Mouse (Mus musculus) lung, postnatal 4 days (tissue): ENCODE measurements around the gene Pkig.
"Not testable (repeated sequence)": the region's sequence is repeated elsewhere in the genome, so short reads cannot be mapped to it uniquely, and the experiment has no call there.

Experiments used
- DNase-seq, 2 experiments: peaks; one replicate each; pipeline ENCODE4 v3.0.0; 2021

Gene Pkig

DNA sequence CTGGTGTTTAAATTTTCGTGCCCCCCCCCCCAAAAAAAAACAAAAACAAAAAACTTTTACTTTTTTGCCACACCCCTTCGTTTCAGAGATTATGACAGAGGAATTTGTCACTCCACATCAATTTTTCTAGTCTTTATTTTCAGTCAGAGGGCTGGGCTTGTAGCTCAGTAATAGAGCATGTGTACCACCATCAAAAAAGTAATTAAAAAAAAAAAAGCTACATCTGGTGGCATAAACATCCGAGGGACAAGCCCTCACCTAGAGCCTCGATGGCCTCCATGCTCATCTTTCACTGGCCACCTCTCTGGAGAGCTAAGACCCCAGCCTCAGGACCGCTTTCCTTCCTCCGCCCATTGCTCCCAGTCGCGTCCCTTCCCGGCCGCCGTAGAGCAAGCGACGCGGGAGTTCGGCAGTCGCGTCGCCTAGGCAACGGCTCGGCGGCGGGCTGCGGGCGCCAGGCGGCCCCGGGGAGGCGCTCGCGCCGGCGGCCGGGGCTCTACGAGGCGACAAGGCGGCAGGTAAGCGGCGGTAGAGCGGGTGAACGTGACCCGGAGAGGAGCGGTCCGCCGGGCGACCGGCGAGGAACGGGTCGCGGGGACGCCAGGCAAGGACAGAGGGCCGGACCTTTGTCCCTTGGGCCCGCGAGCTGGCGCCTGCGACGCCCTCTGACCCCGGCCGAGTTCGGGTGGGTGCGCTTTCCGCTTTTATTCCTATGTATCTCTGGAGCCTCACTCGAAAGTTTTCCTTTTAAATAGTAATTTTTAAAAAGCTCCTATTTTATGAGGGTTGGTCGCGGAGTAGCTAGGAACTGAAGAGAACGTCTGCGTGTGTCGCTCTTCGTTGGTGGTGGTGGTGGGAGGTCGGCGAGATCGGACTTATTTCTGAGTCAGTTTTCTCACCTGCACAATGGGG lies at the start of gene Pkig:
Gene Pkig, plus strand, starts transcription at position 412 of the 912 bp plus-strand sequence.
- DNase-seq = peak; percentile 89 to 92

DNA sequence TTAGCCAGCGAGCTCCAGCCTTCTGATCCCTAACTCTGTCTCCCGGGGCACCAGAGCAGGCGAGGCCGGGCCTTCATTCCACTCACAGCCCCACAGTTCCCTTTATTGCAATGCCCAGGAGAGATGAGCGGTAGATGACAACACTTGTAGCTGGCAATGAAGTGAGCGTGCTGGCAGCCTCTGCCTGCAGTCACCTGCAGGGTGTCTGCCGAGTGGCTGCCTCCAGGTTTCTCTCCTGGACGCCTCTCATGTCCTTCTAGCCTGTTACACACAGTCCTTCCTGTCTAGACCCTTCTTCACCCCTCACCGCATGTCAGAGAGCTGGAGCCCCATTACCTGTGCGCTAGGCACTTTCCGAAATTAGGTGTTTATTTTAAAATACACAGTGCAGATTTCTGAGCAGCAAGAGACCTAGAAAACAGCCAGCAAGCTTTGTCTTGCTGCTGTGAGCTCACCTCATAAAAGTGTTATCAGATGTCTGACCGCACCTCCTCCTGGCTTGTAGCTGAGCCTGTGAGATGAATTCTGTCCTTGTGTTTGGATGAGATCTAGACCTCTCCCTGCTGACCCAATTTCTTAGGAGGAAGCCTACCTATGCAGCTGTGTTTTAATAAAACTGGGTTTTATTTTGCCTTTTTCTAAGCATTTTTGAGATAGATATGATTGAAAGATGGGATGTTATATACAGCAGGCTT lies 48.8 kb upstream of the Pkig start:
- no peak for DNase-seq

DNA sequence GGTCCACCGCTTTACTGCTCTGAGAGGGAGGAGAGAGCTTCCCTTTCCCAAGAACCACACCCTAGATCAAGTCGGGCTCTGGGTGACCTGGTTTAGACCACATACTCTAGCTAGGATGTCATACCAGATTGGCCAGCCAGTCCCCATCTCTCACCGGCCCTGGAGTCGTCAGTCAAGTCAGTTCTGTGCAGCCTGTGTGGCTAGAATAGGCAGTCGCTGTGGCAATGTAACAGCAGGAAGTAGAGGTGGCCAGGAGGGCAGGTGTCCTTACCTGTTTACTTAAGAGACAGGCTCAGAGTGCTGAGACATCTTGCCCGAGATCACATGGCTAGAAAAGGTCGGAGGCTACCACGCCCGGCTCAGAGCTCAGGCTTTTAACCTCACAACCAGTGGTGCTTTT lies 47.0 kb upstream of the Pkig start:
- no peak for DNase-seq

DNA sequence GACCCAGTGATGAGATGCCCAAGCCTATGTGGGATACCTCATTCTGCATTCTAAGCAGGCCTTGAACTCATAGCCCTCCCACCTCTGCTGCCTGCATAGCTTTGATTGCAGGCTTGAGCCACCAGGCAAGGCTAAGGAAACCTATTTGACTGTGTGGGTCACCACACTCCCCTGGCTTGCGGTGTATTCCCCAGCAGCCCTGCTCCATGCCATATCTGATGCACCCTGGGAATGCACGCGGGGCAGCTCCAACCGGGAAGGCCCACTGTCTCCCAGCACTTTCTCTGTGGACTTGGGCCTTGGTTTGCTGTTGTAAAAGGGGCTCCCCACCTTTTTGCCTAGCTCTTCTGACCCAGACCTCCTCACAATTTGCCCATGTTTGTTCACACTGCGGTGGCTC lies 45.0 kb upstream of the Pkig start:
- DNase-seq = no peak

DNA sequence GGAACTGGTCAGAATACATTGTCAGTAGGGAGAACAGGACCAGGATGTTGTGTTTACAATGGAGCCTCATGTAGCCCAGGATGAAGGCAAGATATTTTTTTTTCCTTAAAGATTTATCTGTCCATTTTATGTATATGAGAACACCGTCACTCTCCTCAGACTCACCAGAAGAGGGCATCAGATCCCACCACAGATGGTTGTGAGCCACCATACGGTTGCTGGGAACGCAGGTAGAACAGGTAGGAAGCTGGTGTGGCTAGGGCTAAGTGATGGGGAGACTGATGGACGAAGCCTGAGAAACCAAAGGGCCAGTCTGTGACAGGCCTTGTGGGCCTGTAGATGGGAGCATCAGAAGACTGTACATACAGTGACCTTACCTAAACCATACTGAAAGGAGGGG lies 44.2 kb upstream of the Pkig start:
- DNase-seq = no peak

DNA sequence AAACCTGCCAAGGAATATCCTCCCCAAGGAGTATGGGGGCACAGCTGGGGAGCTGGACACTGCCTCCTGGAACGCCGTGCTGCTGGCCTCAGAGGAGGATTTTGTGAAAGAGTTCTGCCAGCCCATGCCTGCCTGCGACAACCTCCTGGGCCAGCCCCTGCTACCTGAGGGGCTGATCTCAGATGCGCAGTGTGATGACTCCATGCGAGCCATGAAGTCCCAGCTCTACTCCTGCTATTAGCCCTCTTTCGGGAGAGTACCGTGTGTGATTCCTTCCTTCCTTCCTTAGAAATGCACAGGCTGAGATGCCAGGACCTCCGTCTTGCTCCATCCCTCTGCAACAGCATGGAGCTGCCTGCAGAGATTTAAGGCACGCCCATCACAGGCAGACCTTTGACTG lies 42.8 kb upstream of the Pkig start:
- no peak for DNase-seq

DNA sequence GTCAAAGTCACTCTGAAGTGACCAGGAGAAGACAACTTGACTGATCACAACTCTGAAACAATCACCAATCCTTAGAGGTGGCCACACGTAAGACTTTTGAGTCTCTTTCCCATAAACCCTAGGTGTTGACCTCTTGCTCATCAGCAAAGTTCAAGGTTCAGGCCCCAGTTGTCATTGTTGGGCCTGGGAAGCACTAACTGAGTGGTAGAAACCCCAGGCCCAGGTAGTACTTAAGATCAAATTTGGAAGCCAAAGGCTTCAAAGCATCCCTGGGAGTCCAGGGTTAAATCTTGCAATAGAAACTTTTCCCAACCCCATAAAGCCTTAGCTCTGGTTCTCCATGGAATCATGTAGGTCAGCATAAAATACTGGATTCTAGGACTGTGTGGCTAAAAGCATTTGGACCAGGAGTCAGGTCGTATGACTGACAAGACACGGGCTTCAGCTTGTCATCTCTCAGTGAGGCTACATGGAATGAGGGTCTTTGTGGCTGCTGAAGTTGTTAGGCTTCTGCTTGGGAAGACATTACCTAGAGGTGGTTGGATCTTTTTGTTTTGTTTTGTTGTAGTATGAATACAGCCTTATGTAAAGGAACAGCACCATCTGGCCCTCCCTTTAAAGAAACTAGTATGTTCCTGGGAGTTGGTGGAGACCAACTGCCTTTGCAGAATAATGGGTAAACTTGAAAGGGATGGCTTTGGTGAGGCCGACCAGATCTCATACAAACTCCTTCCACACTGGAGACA lies 42.1 kb upstream of the Pkig start:
- DNase-seq = no peak

DNA sequence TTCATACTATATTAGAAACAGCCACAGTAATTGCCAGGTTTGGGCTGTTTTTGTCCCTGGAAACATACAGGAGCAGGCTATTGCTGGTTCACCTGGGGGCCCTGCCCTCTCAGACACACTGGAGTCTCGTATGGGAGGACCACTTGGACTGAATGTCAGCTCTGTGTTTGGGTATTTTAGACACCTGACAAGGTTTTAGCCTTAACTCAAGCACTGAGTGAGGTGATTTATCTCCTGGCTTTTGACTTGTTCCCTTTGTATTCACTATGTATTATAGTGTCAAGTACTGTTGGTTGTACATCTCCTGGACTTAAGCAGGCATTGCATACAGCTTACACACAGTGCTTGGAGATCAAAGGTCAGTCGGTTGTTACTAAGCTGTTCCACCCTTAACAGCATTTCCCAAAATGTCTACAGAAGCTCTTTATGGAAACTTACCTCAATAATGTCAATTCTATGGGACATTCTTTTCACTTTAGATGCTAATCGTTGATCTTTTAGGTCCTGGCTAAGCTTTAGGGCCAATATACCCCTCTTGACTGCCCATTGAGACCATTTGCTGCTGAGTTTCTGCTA lies 41.4 kb upstream of the Pkig start:
- no peak for DNase-seq

DNA sequence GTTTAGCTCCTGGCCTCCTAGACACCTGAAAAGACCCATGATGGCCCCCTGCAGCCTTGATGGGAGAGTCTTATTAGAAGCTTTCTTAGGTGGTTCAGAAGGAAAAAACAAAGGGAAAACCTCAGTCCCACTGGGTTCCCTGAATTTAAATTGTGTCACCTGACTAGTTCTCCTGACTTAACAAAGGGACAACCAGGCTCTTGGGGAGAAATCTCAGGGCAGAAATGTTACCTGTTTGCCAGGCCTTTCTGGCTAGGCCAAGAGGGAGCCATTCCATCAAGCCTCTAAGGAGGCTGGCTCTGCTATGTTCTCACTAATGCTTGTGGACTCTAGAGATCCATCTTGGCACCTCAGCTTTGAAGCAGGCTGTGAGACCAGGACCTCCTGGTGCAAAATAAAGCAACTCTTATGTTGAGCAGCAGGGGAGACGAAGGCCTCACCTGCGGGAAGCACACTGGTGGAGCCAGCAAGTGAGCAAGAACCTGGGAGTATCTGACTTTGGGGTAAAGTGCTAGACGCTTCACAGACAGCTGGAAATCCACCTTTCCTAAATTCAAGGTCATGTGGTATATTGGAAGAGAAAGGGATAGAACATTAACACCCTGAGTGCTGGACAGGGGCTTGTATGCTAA lies 40.8 kb upstream of the Pkig start:
- DNase-seq = no peak

DNA sequence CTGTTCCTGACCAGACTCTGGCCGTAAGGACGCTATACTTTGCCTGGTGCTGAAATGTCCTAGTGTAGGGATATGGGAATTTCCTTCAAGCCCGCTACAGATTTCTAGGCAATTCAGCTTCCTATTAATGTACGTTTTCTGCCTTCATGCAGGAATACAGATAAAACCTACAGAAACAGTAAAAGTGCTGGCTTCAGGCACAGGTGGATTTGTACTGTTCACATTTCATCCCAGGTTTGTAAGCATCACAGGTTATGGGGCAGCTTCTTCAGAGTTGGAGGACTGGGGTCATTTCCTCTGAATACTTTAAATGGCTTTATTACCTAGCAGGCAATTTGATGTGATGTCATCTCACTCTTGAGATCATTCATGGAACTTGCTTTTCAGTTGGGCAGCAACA lies 40.3 kb upstream of the Pkig start:
- DNase-seq = no peak

DNA sequence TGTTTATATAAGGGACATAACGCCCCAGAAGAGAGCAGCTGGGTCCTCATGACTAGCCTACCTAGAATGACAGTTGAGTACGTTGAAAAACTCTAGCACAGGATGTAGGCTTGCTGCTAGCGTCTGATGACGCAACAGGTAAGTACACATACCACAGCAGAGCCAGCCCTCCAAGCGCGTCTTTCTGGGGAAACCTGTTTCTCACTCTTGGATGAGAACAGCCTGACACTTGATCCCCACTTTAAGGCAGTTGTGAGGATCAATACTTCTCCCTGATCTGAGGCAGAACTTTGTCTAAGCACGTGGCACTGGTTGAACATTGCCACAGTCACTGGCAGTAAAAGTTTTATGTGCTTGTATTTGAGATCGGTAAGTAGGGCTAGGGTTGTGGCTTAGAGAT lies 37.7 kb upstream of the Pkig start:
- peak; percentile 39 to 55 for DNase-seq

DNA sequence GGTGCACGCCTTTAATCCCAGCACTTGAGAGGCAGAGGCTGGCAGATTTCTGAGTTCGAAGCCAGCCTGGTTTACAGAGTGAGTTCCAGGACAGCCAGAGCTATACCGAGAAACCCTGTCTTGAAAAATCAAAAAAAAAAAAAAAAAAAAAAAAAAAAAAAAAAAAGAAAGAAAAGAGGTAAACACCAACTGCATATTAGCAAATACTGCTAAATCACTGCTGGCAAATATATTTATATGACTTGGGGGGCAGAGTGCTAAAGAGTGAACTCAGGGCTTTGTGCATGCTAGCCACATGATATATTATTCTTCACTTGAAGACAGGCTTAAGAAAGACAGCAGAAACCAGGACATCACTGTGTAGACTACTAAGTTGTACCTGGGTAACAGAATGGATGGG lies 36.8 kb upstream of the Pkig start:
- DNase-seq = not testable (repeated sequence)

DNA sequence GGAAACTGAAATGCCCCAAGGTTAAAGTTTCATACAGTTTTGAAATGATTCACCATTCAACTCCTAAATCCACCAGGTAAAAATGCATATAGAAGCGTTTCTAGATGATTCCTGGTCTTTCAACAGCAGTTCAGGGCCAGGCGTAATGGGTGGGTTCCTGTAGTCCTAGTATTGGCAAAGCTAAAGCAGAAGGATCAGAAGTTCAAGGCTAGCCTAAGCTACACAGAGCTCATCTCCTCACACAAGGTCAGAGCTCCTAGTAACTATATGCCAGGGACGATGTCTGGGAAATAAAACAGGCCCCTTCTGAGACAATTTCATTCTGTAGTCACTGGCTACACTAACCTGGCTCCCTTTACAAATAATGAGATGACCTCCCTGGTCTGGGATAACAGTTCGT lies 27.0 kb upstream of the Pkig start:
- DNase-seq = no peak

DNA sequence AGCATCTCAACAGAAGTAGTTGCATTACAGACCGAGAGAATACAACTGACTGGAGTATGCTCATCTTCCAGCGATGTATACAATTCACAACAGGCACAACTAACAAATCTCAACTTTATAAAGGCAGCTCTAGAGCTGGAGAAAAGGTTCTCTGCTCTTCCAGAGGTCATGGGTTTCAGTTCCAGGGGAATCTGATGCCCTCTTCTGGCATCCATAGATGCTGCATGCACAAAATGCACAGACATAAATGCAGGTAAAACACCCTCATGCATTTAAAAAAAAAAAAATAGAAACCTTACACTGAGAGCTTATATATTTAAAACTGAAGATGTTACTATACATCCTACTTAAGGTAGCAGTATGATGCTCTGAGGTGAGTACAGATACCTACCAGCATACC lies 26.5 kb upstream of the Pkig start:
- DNase-seq = no peak

DNA sequence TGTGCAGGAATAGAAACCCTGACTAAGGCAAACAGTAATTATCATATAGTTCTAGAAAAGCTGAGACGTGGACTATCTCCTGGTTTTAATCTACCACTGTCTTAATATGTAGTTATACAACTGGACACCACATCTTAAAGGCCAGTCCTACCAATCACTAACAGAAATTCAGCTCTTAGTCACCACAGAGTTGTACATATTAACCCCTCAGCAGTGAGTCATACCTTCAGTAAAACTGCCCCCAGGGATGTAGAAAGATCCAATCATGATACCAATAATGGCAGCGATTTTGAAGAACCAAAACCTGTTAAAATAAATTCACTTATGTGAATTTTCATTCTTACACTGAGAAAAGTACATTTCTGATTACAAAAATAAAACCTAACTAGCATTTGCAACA lies 24.0 kb upstream of the Pkig start:
- no peak for DNase-seq

DNA sequence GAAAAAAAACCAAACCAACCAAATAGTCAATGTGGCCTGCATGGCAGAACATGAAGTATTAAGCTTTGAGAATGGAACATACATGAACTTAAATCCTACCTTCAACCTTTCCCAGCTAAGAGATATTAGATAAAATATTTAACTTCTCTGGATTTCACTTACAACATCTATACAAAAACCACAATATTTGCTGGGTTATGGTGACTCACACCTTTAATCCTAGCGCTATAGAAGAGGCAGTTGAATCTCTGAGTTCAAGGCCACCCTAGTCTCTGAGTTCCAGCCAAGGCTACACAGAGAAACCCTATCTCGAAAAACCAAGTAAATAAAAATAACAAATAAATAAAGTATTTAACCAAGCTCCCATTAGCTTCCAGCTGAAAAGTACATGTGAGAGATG lies 22.1 kb upstream of the Pkig start:
- DNase-seq = no peak

DNA sequence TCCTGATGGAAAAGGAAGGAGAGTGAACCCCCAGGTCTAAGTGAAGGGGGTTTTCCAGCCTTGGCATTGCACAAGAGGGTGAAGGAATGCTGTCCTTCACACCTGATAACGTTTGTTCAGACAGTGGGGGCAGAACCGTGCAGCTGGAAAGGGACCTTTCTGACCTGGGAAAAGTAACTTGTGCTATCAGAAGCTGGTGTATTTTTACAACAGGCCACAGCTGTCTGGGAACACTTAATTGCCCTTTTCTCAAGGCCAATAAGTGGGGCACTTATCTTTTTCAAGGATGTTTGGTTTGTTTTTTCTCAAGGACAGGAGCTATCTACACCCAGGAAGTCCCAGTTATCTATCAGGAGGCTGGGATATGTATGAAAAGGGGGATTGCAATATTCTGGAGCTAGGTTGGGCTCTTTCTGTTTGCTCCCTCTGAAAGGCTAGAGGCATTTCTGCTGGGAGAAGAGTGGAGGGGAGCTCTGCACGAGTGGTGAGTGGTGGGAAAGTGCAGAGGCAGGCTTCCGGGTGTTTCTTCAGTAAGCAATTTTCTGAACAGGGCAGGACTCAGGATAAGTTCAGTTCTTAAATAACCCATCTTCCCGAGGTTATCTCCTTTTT lies 20.4 kb upstream of the Pkig start:
- no peak for DNase-seq

DNA sequence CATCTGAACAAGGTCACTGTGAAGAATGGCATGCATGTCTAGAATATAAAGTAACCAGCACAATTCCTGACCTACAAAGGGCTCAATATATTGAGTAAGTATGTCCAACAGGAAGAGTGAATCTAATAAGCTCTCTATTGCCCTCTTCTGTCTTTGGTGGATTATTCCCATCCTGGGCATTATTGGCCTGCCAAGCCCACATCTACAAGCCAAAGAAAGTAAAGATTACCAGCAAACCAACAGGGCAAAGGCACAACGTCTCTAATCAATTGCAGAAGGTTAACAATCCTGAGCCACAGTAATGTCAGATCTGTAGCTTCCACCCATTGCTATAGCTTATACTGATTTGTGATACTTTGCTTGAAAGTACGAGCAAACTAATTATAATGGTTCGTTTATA lies 17.7 kb upstream of the Pkig start:
- no peak for DNase-seq

DNA sequence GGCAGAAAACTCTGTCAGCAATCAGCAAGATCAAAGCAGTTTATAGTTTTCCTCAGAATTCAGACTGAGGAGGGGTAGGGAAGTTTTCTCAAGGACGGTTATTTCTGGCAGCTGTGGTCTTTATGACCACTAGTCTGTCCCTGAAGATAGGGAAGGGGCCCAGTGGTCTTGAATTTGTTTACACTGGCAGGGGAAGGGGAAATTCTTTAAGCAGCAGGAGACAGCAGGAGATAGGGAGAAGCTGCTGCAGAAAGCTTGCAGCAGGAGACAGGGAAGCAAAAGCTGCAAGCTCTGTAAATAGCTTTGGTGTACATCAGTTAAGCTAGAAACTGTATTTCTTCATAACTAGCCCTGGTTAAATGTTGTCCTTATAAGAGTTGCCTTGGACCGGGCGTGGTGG lies 16.5 kb upstream of the Pkig start:
- DNase-seq = peak in 1 of 2 experiments; percentile 26

DNA sequence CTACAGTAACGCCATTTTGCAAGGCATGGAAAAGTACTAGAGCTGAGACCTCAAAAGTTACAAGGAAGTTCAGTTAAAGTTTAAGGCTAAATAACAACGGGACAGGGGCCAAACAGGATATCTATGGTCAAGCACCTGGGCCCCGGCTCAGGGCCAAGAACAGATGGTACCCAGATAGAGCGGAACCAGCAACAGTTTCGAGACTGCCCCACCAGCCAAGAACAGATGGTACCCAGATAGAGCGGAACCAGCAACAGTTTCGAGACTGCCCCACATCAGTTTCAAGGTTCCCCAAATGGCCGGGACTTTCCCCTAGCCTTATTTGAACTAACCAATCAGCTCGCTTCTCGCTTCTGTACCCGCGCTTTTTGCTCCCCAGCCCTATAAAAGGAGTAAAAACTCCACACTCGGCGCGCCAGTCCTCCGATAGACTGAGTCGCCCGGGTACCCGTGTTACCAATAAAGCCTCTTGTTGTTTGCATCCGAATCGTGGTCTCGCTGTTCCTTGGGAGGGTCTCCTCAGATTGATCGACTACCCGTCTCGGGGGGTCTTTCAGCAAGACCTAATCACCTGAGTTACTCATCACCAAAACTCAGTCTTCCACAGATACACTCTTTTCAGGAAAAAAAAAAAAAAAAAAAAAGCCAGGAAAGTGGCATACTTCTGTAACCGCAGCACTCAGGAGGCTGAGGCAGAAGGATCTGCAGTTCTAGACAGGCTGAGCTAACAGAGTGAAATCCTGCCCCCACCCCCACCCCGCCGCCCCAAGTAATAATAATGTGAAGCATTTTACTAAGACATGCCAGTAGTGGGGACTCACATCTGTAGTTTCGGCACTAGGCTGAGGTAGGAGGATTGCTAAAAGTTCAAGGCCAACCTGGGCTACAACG lies 15.3 kb upstream of the Pkig start:
- DNase-seq = peak; percentile 70 to 75

DNA sequence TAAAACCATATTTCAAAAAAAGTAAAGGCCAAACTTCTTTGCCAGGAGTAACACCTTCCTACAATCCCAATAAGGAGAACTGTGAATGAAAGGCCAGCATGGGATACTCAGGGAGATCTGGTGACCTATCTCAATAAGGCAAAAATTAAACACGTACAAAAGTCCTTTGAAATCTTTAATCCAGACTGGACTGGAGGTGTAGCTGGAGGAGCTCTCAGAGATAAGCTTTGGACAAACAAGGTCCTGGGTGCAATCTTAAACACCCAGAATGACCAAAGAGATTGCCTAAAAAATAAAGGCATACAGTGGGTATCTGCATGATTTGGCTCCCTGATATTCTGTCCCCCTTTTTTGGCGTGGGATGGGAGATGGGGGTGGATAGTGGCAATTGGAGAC lies 14.6 kb upstream of the Pkig start:
- no peak for DNase-seq
